Mouse (Mus musculus): ENCODE results near the gene 2200002D01Rik.

DNA sequence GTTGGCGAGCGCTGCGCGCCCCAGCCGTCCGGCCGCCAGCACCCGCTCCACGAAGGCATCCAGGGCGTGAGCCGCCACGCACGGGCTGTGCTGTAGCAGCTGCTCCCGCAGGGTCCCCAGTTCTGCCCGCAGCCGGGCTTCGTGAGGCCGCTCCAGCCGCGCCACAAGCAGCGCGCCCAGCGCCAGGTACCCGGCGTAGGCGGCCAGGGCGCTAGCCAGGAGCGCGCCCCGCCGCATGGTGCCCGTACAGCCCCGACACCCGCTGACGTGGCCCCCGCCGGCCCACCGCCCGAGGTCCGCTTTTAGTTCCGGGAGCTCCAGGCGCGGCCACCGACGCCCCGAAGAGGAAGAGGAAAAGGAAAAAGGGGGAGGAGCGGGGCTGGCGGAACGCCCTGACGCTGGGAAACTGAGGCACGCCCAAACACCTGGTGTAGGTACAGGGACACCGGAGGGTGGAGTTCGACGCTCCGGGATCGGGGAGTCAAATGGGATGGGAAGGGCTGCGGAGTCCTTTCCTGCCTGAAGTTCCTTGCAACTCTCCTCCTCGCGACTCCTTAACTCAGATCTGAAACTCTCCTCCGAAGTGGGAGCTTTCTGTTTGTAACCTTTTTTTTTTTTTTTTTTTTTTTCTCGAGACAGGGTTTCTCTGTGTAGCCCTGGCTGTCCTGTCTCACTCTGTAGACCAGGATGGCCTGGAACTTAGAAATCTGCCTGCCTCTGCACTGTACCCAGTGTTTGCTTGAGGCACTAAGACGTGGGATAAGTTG, 15.8 kb downstream of the 2200002D01Rik start, which contains the start of gene Kcnk6:
- TF ChIP-seq CTCF (IDR thresholded peaks at IDR 0.05; ENCODE audit: low read depth, low read length): no peak
- TF ChIP-seq POLR2A (IDR thresholded peaks at IDR 0.05; ENCODE audit: extremely low read depth, insufficient read depth, low read length): no peak
